8 mouse cellular contexts compared by ENCODE assay signal in genomic region chr5:103629111-103629764, GRCm38 (mm10). TPM values are rescaled to one million over a fixed set of nuclear protein-coding genes. Genes with fewer than 3 reads are reported as not detected.
DNase-seq lines count a peak whose midpoint lies in the region; ATAC-seq lines count a peak whose summit lies in the region.

Gene Slc10a6, minus strand, starts transcription at chr5:103629403.

- peaks cover 13% of the 10 kb centered on the region for H3K4me1 ChIP-seq in forebrain, embryonic 15.5 days
- 0 out of 2 replicates have a peak, but pooled peaks cover 2% of the 10 kb centered on the region for H3K4me1 ChIP-seq in forebrain, embryonic 12.5 days
- H3K4me1 ChIP-seq in limb, embryonic 13.5 days, result peaks cover 17% of the 10 kb centered on the region

- H3K4me3 ChIP-seq in forebrain, embryonic 15.5 days, result no peak within 1 kb of the TSS
- no peak within 1 kb of the TSS for H3K4me3 ChIP-seq in forebrain, embryonic 12.5 days (replicated peaks)
- no peak within 1 kb of the TSS for H3K4me3 ChIP-seq in limb, embryonic 13.5 days

- ATAC-seq in forebrain, embryonic 15.5 days (replicated peaks), result peak; percentile 60
- ATAC-seq in forebrain, embryonic 12.5 days (ENCODE audit: low FRiP score), result no peak
- ATAC-seq in limb, embryonic 13.5 days (ENCODE audit: low FRiP score, low read depth), result peak; percentile 61; the same call in 1 of the 2 replicates

- H3K9ac ChIP-seq in forebrain, embryonic 15.5 days (replicated peaks), result no peak within 1 kb of the TSS
- H3K9ac ChIP-seq in forebrain, embryonic 12.5 days, result no peak within 1 kb of the TSS
- no peak within 1 kb of the TSS for H3K9ac ChIP-seq in limb, embryonic 13.5 days

- 59% methylated on average over 17 of the region's 17 CpGs for WGBS in forebrain, embryonic 15.5 days
- 77% methylated on average over 17 of the region's 17 CpGs for WGBS in forebrain, embryonic 12.5 days
- WGBS in limb, embryonic 13.5 days, result 46% methylated on average over 17 of the region's 17 CpGs

- H3K27ac ChIP-seq in forebrain, embryonic 15.5 days (replicated peaks), result peak within 1 kb of the TSS; percentile 41; the same call in 1 of the 2 replicates
- no peak within 1 kb of the TSS for H3K27ac ChIP-seq in forebrain, embryonic 12.5 days
- H3K27ac ChIP-seq in limb, embryonic 13.5 days, result no peak within 1 kb of the TSS

- no peaks in the 10 kb centered on the region for H3K36me3 ChIP-seq in forebrain, embryonic 15.5 days
- H3K36me3 ChIP-seq in forebrain, embryonic 12.5 days (replicated peaks), result no peaks in the 10 kb centered on the region
- H3K36me3 ChIP-seq in limb, embryonic 13.5 days, result no peaks in the 10 kb centered on the region

- peak; percentile 51 to 76 for DNase-seq in adrenal gland, postnatal 36 days
- peak; percentile 100 for DNase-seq in heart, adult 11 months
- DNase-seq in kidney, adult 9 months, result peak; percentile 84
- DNase-seq in right cerebral cortex, postnatal 10 days (ENCODE audit: low spot score in 2 of 2), result peak; percentile 75 to 85
- DNase-seq in c-Kit-positive CD71-positive TER-119-positive erythroid progenitor cells, embryonic 14.5 days (ENCODE audit: low spot score), result no peak

- no peaks in the 10 kb centered on the region for H3K9me3 ChIP-seq in forebrain, embryonic 15.5 days
- no peaks in the 10 kb centered on the region for H3K9me3 ChIP-seq in forebrain, embryonic 12.5 days
- H3K9me3 ChIP-seq in limb, embryonic 13.5 days, result no peaks in the 10 kb centered on the region

- no peak within 1 kb of the TSS for H3K4me2 ChIP-seq in forebrain, embryonic 15.5 days (replicated peaks)
- H3K4me2 ChIP-seq in forebrain, embryonic 12.5 days, result no peak within 1 kb of the TSS
- peak within 1 kb of the TSS; percentile 26; the same call in 1 of the 2 replicates for H3K4me2 ChIP-seq in limb, embryonic 13.5 days (replicated peaks)

- H3K27me3 ChIP-seq in forebrain, embryonic 15.5 days, result no peaks in the 10 kb centered on the region
- no peaks in the 10 kb centered on the region for H3K27me3 ChIP-seq in forebrain, embryonic 12.5 days
- H3K27me3 ChIP-seq in limb, embryonic 13.5 days, result no peaks in the 10 kb centered on the region; the same call in 1 of the 2 replicates

RNA-seq across cellular contexts. Expression of gene Slc10a6, which starts in this region (rescaled TPM):
- 0.17 TPM in 1 of 2 replicates, not detected in the other for polyA plus RNA-seq in forebrain, embryonic 15.5 days (2015; fragmentation: Nextera tagmentation; extraction: Ambion mirVana)
- 0.09 TPM in 1 of 2 replicates, not detected in the other for polyA plus RNA-seq in forebrain, embryonic 12.5 days (2016; fragmentation: Nextera tagmentation; extraction: Ambion mirVana)
- 1 to 10 TPM; 1.0 to 3.6 TPM for total RNA-seq in adrenal gland, postnatal 36 days (2021)
- 0.20 TPM in 1 of 2 replicates, not detected in the other for polyA plus RNA-seq in limb, embryonic 13.5 days (2015; fragmentation: Nextera tagmentation; extraction: Ambion mirVana)

Comparison
In these comparisons a context has a peak if more than half of its experiments do, and no peak if none do; other contexts are left out.
1. Peak in ATAC-seq and H3K27ac ChIP-seq in forebrain, embryonic 15.5 days; RNA of the gene not detected or under 1 TPM.
2. Peak in ATAC-seq and H3K4me2 ChIP-seq in limb, embryonic 13.5 days; RNA of the gene not detected or under 1 TPM.